Mouse (Mus musculus) erythroblast, embryonic 14.5 days (primary cell): Measurements from ENCODE around the gene Ffar3.

Source experiments
- GATA1 ChIP-seq: IDR thresholded peaks from 2 replicates; pipeline ENCODE4 v1.6.1; 2012; ENCODE audit warnings: low read length, inconsistent platforms, mixed read lengths
- TAL1 ChIP-seq: IDR thresholded peaks from 3 replicates; pipeline ENCODE4 v1.6.1; 2012; ENCODE audit warnings: low read length, inconsistent platforms, mixed read lengths

- TF ChIP-seq TAL1 (no peak), GATA1 (no peak)
Observed at GRCm38 (mm10) chr7:30820854-30821445, 35.0 kb downstream of the Ffar3 start.
